Mouse (Mus musculus): ENCODE results near the gene Chac2.
"Not testable (repeated sequence)": the region's sequence is repeated elsewhere in the genome, so short reads cannot be mapped to it uniquely, and the experiment has no call there.

Chac2 gene

GRCm38 (mm10) chr11:30985877-30986624 is at the start of gene Chac2:
Gene Chac2, minus strand, starts transcription at chr11:30986350.
- peak; percentile 67 for DNase-seq (ENCODE audit: low read depth)

GRCm38 (mm10) chr11:31034958-31035357 is 48.8 kb upstream of the Chac2 start:
- no peak for DNase-seq (ENCODE audit: low read depth)

GRCm38 (mm10) chr11:31017466-31017865 is 31.3 kb upstream of the Chac2 start:
- DNase-seq (ENCODE audit: low read depth): not testable (repeated sequence)

- not testable (repeated sequence) for DNase-seq (ENCODE audit: low read depth)
Observed at GRCm38 (mm10) chr11:31009668-31010067, 23.5 kb upstream of the Chac2 start.

GRCm38 (mm10) chr11:31001169-31001908 is 15.2 kb upstream of the Chac2 start:
- no peak for DNase-seq (ENCODE audit: low read depth)

- DNase-seq (ENCODE audit: low read depth): no peak
Observed at GRCm38 (mm10) chr11:31000028-31000427, 13.9 kb upstream of the Chac2 start.

- no peak for DNase-seq (ENCODE audit: low read depth)
Observed at GRCm38 (mm10) chr11:30998704-30999103, 12.6 kb upstream of the Chac2 start.

GRCm38 (mm10) chr11:30998199-30998598 is 12.0 kb upstream of the Chac2 start:
- DNase-seq (ENCODE audit: low read depth): no peak

- no peak for DNase-seq (ENCODE audit: low read depth)
Observed at GRCm38 (mm10) chr11:30996670-30997069, 10.5 kb upstream of the Chac2 start.

GRCm38 (mm10) chr11:30986625-30987017 is 471 bp upstream of the Chac2 start:
- no peak for DNase-seq (ENCODE audit: low read depth)

GRCm38 (mm10) chr11:30985237-30985636 is 913 bp downstream of the Chac2 start:
- DNase-seq (ENCODE audit: low read depth): no peak

GRCm38 (mm10) chr11:30954279-30954725 is 31.8 kb downstream of the Chac2 start, which contains the start of gene Erlec1:
Gene Erlec1, minus strand, starts transcription at chr11:30954335.
- peak; percentile 69 for DNase-seq (ENCODE audit: low read depth)

GRCm38 (mm10) chr11:30953469-30954154 is 32.5 kb downstream of the Chac2 start:
- peak; percentile 9 for DNase-seq (ENCODE audit: low read depth)

GRCm38 (mm10) chr11:30952829-30953228 is 33.3 kb downstream of the Chac2 start:
- no peak for DNase-seq (ENCODE audit: low read depth)

- no peak for DNase-seq (ENCODE audit: low read depth)
Observed at GRCm38 (mm10) chr11:30943522-30943921, 42.6 kb downstream of the Chac2 start.

- no peak for DNase-seq (ENCODE audit: low read depth)
Observed at GRCm38 (mm10) chr11:30928498-30928897, 57.7 kb downstream of the Chac2 start.

- no peak for DNase-seq (ENCODE audit: low read depth)
Observed at GRCm38 (mm10) chr11:30928079-30928478, 58.1 kb downstream of the Chac2 start.
